Mouse (Mus musculus) cerebellum, adult (tissue): ENCODE results near the gene Gopc.
"Not testable (repeated sequence)": the region's sequence is repeated elsewhere in the genome, so short reads cannot be mapped to it uniquely, and the experiment has no call there.

Experiments used
- ATAC-seq: cut with Nextera tagmentation; 2 replicates; pipeline ENCODE4 v1.9.2; 2017; ENCODE audit warnings: mild to moderate bottlenecking, moderate library complexity, mixed read lengths; ENCODE audit not compliant: insufficient number of reproducible peaks, low FRiP score, low TSS enrichment

The Gopc gene

GRCm38 (mm10) chr10:52388922-52389430 is 7.1 kb upstream of the Gopc start, which contains the start of gene Nepn:
Gene Nepn, plus strand, starts transcription at chr10:52388972.
- no peak for ATAC-seq

GRCm38 (mm10) chr10:52387192-52387591 is 5.3 kb upstream of the Gopc start:
- ATAC-seq = no peak

- peak; percentile 13; the same call in 1 of the 2 replicates for ATAC-seq
These were observed 3.1 kb upstream of the Gopc start for GRCm38 (mm10) chr10:52384823-52385610.

GRCm38 (mm10) chr10:52383522-52383921 is 1.6 kb upstream of the Gopc start:
- no peak for ATAC-seq

- no peak for ATAC-seq
These were observed 1.1 kb upstream of the Gopc start for GRCm38 (mm10) chr10:52383022-52383421.

- ATAC-seq = peak; percentile 51; the same call in 1 of the 2 replicates
These were observed 563 bp downstream of the Gopc start for GRCm38 (mm10) chr10:52381321-52381801.

- no peak for ATAC-seq
These were observed 4.1 kb downstream of the Gopc start for GRCm38 (mm10) chr10:52377813-52378212.

- ATAC-seq = no peak
These were observed 5.5 kb downstream of the Gopc start for GRCm38 (mm10) chr10:52376422-52376821.

- no peak for ATAC-seq
These were observed 7.3 kb downstream of the Gopc start for GRCm38 (mm10) chr10:52374651-52375050.

GRCm38 (mm10) chr10:52373834-52374233 is 8.1 kb downstream of the Gopc start:
- ATAC-seq = no peak

- peak; percentile 87 for ATAC-seq
These were observed 13.5 kb downstream of the Gopc start for GRCm38 (mm10) chr10:52368376-52368775.

GRCm38 (mm10) chr10:52360862-52361609 is 20.9 kb downstream of the Gopc start:
- no peak for ATAC-seq

GRCm38 (mm10) chr10:52360241-52360735 is 21.6 kb downstream of the Gopc start:
- ATAC-seq = peak; percentile 82

GRCm38 (mm10) chr10:52358467-52358866 is 23.5 kb downstream of the Gopc start, which contains the start of gene Gm26741:
Gene Gm26741, plus strand, starts transcription at chr10:52358767.
- ATAC-seq = no peak

GRCm38 (mm10) chr10:52353184-52353583 is 28.7 kb downstream of the Gopc start:
- no peak for ATAC-seq

- not testable (repeated sequence) for ATAC-seq
These were observed 38.6 kb downstream of the Gopc start for GRCm38 (mm10) chr10:52343324-52343723.

- no peak for ATAC-seq
These were observed 50.9 kb downstream of the Gopc start for GRCm38 (mm10) chr10:52331007-52331406.

GRCm38 (mm10) chr10:52321918-52322317 is 60.0 kb downstream of the Gopc start:
- no peak for ATAC-seq

GRCm38 (mm10) chr10:52319506-52320286 is 62.2 kb downstream of the Gopc start:
- ATAC-seq = no peak

- ATAC-seq = no peak
These were observed 72.7 kb downstream of the Gopc start for GRCm38 (mm10) chr10:52309196-52309595.
